Mouse (Mus musculus) liver, postnatal 0 days (tissue): ENCODE data around the gene Mycbp.

Experiments
- CTCF ChIP-seq: sonication (generic); IDR thresholded peaks from 2 replicates; pipeline ENCODE4 v1.5.1; 2016; ENCODE audit warnings: antibody characterized with exemption, low read depth
- EP300 ChIP-seq: IDR thresholded peaks from 2 replicates; pipeline ENCODE4 v1.6.1; 2016; ENCODE audit warnings: antibody characterized with exemption, low read depth, mild to moderate bottlenecking

GRCm38 (mm10) chr4:123860621-123861020 lies 44.0 kb upstream of the Mycbp start:
- no peak for TF ChIP-seq CTCF
- TF ChIP-seq EP300, result no peak
